Mouse (Mus musculus) liver, adult 2 months (tissue): ENCODE measurements around the gene Rragd. TPM values are rescaled to one million over a fixed set of nuclear protein-coding genes. Genes with fewer than 3 reads are reported as not detected.

Experiments used
- DNase-seq: peaks from one replicate; pipeline ENCODE4 v3.0.0-alpha.2; 2011; ENCODE audit warnings: low read depth, low spot score; ENCODE audit errors: extremely low read depth
- H3K27ac ChIP-seq: fragments of 200-500 bp; replicated peaks from 2 replicates; pipeline ENCODE4 v1.5.1; 2012; ENCODE audit warnings: low read depth, mild to moderate bottlenecking, control low read depth, inconsistent platforms, low read length; ENCODE audit not compliant: insufficient read depth
- H3K27me3 ChIP-seq: fragments of 200-500 bp; 2 replicates; pipeline ENCODE4 v1.6.1; 2012; ENCODE audit warnings: mild to moderate bottlenecking, moderate library complexity, low read length, inconsistent platforms; ENCODE audit not compliant: control insufficient read depth, insufficient read depth
- H3K36me3 ChIP-seq: fragments of 200-500 bp; 2 replicates; pipeline ENCODE4 v1.6.1; 2012; ENCODE audit warnings: low read length, inconsistent platforms; ENCODE audit not compliant: control insufficient read depth, insufficient read depth
- H3K4me1 ChIP-seq: fragments of 200-500 bp; 2 replicates; pipeline ENCODE4 v1.6.1; 2011; ENCODE audit warnings: low read length; ENCODE audit not compliant: control insufficient read depth, insufficient read depth
- H3K4me3 ChIP-seq: fragments of 200-500 bp; 2 replicates; pipeline ENCODE4 v1.5.1; 2011; ENCODE audit warnings: low read depth, mild to moderate bottlenecking, control low read depth, low read length, moderate library complexity; ENCODE audit not compliant: insufficient read depth
- H3K79me2 ChIP-seq: fragments of 200-500 bp; 2 replicates; pipeline ENCODE4 v1.6.1; 2012; ENCODE audit warnings: inconsistent platforms, mild to moderate bottlenecking, low read length, moderate library complexity; ENCODE audit not compliant: control insufficient read depth, insufficient read depth
- H3K9ac ChIP-seq: fragments of 200-500 bp; 2 replicates; pipeline ENCODE4 v1.6.1; 2012; ENCODE audit warnings: low read depth, mild to moderate bottlenecking, control low read depth, inconsistent platforms, low read length
- CTCF ChIP-seq: fragments of 200-500 bp; IDR thresholded peaks from 2 replicates; pipeline ENCODE4 v1.5.1; 2011; ENCODE audit warnings: low read depth, low read length, control low read depth
- POLR2A ChIP-seq: fragments of 200-500 bp; IDR thresholded peaks from 2 replicates; pipeline ENCODE4 v1.6.1; 2011; ENCODE audit warnings: low read length, control low read depth; ENCODE audit not compliant: insufficient read depth; ENCODE audit errors: extremely low read depth
- WGBS: fragments of 180-500 bp; shearing (Covaris S2); methylation state at CpG from one replicate; pipeline ENCODE4 v1.1.7; 2018; 5-methylcytosine and 5-hydroxymethylcytosine counted together
- polyA plus RNA-seq: library from polyadenylated mRNA; depleted of rRNA; stranded (reverse); fragments of >200 nt; gene quantifications from 2 replicates; pipeline ENCODE4 v1.2.3, GENCODE M21; 2012
- total RNA-seq: library from RNA; depleted of rRNA; stranded (reverse); fragments of >200 nt; gene quantifications from 2 replicates; pipeline ENCODE4 v1.2.3, GENCODE M21; 2014

Rragd gene
- total and polyA plus RNA-seq, 2 experiments = 0.59 to 1.5 TPM

GRCm38 (mm10) chr4:33006844-33007243 is 24.0 kb downstream of the Rragd start:
- H3K4me1 ChIP-seq = 0 out of 2 replicates have a peak, but pooled peaks cover 2% of the 10 kb centered on the region
- H3K36me3 ChIP-seq = no peaks in the 10 kb centered on the region
- TF ChIP-seq CTCF = no peak
- TF ChIP-seq POLR2A = no peak
- H3K4me3 ChIP-seq = no peak overlapping the region
- no peak for DNase-seq
- no peak overlapping the region for H3K27ac ChIP-seq
- WGBS = 94% methylated on average over 11 of the region's 11 CpGs
- no peaks in the 10 kb centered on the region for H3K27me3 ChIP-seq
- H3K79me2 ChIP-seq = no peaks in the 10 kb centered on the region
- H3K9ac ChIP-seq = no peak overlapping the region

GRCm38 (mm10) chr4:33007443-33008217 is 24.8 kb downstream of the Rragd start:
- H3K79me2 ChIP-seq = no peaks in the 10 kb centered on the region
- DNase-seq = peak; percentile 58
- TF ChIP-seq POLR2A (no peak), CTCF (no peak)
- H3K27me3 ChIP-seq = no peaks in the 10 kb centered on the region
- WGBS = 18% methylated on average over 9 of the region's 9 CpGs
- H3K9ac ChIP-seq = no peak overlapping the region
- 0 out of 2 replicates have a peak, but pooled peaks cover 2% of the 10 kb centered on the region for H3K4me1 ChIP-seq
- no peak overlapping the region for H3K27ac ChIP-seq
- no peak overlapping the region for H3K4me3 ChIP-seq
- H3K36me3 ChIP-seq = no peaks in the 10 kb centered on the region

DNA sequence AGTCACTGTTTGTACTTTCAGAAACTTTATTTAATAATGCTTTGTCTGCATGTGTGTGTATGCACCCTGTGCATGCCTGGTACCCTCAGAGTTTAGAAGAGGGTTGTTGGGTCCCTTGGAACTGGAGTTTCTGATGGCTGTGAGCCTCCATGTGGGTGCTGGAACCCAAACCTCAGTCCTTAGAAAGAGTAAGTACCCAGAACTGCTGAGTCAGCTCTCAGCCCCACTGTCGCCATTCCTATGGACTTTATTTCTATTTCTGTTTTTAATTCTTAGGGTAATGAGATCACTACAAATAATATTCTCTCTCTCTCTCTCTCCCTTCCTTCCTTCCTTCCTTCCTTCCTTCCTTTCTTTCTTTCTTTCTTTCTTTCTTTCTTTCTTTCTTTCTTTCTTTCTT is 27.2 kb downstream of the Rragd start:
- 100% methylated on average over 1 of the region's 1 CpGs for WGBS
- DNase-seq = no peak
- no peak overlapping the region for H3K4me3 ChIP-seq
- H3K9ac ChIP-seq = no peak overlapping the region
- 0 out of 2 replicates have a peak, but pooled peaks cover 2% of the 10 kb centered on the region for H3K4me1 ChIP-seq
- no peaks in the 10 kb centered on the region for H3K79me2 ChIP-seq
- H3K27me3 ChIP-seq = no peaks in the 10 kb centered on the region
- TF ChIP-seq POLR2A (no peak), CTCF (no peak)
- H3K36me3 ChIP-seq = no peaks in the 10 kb centered on the region
- H3K27ac ChIP-seq = no peak overlapping the region

- H3K4me1 ChIP-seq = 0 out of 2 replicates have a peak, but pooled peaks cover 2% of the 10 kb centered on the region
- TF ChIP-seq CTCF (no peak), POLR2A (no peak)
- H3K36me3 ChIP-seq = no peaks in the 10 kb centered on the region
- H3K27ac ChIP-seq = no peak overlapping the region
- WGBS = 89% methylated on average over 4 of the region's 4 CpGs
- H3K9ac ChIP-seq = no peak overlapping the region
- no peak overlapping the region for H3K4me3 ChIP-seq
- no peak for DNase-seq
- no peaks in the 10 kb centered on the region for H3K79me2 ChIP-seq
- H3K27me3 ChIP-seq = no peaks in the 10 kb centered on the region
Observed at GRCm38 (mm10) chr4:33012484-33012883, 29.6 kb downstream of the Rragd start.

GRCm38 (mm10) chr4:33018361-33018999 is 35.6 kb downstream of the Rragd start:
- H3K9ac ChIP-seq = no peak overlapping the region
- H3K36me3 ChIP-seq = no peaks in the 10 kb centered on the region
- H3K27me3 ChIP-seq = no peaks in the 10 kb centered on the region
- 40% methylated on average over 9 of the region's 9 CpGs for WGBS
- H3K4me3 ChIP-seq = no peak overlapping the region
- no peaks in the 10 kb centered on the region for H3K79me2 ChIP-seq
- peak; percentile 76 for DNase-seq
- no peaks in the 10 kb centered on the region; the same call in 1 of the 2 replicates for H3K4me1 ChIP-seq
- H3K27ac ChIP-seq = no peak overlapping the region
- TF ChIP-seq POLR2A = no peak
- peak; percentile 94 for TF ChIP-seq CTCF

DNA sequence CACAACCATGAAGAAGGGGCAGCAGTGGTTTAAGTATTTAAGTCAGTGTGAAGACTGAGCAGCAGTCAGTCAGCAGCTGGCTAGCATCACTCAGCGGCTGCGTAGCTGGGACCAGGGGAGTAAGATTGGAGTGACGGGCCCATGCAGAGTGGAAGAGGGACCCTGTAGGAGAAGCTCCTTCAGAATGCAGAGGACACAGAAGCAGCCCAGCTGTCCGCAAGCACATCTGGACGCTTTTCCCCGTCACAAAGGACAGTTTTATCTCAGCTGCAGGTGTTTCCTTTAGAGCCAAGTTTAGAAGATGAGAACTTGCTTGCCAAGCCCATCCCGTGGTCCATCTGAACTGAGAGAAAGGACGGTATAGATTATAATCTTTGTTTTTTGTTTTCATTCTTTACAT is 41.6 kb downstream of the Rragd start:
- Histone ChIP-seq H3K4me1 (no peaks in the 10 kb centered on the region; the same call in 1 of the 2 replicates), H3K79me2 (no peaks in the 10 kb centered on the region), H3K27me3 (no peaks in the 10 kb centered on the region), H3K4me3 (no peak overlapping the region), H3K27ac (no peak overlapping the region), H3K9ac (no peak overlapping the region), H3K36me3 (peaks cover 5% of the 10 kb centered on the region)
- DNase-seq = no peak
- TF ChIP-seq CTCF (no peak), POLR2A (no peak)
- 90% methylated on average over 8 of the region's 8 CpGs for WGBS
